Mouse (Mus musculus) hindbrain, embryonic 11.5 days (tissue): ENCODE results near the gene Wfdc1. TPM values are rescaled to one million over a fixed set of nuclear protein-coding genes. Genes with fewer than 3 reads are reported as not detected.

ENCODE experiments used
- ATAC-seq: fragments of 200-750 bp; cut with Nextera tagmentation; 2 replicates; pipeline ENCODE4 v1.8.0; 2017; ENCODE audit warnings: mild to moderate bottlenecking, moderate TSS enrichment, moderate library complexity; ENCODE audit not compliant: low FRiP score
- DNase-seq: peaks from one replicate; pipeline ENCODE4 v3.0.0-alpha.2; 2015; ENCODE audit warnings: low spot score
- H3K27ac ChIP-seq: fragments of 300-500 bp; sonication (generic); 2 replicates; pipeline ENCODE4 v1.5.1; 2014; ENCODE audit warnings: mild to moderate bottlenecking, low read depth, low read length
- H3K27me3 ChIP-seq: fragments of 300-500 bp; sonication (generic); 2 replicates; pipeline ENCODE4 v1.6.1; 2014; ENCODE audit warnings: mild to moderate bottlenecking, low read length, moderate library complexity, mixed read lengths; ENCODE audit not compliant: control insufficient read depth, insufficient read depth
- H3K36me3 ChIP-seq: fragments of 300-500 bp; sonication (generic); 2 replicates; pipeline ENCODE4 v1.6.1; 2014; ENCODE audit warnings: mild to moderate bottlenecking, low read length, moderate library complexity, mixed read lengths; ENCODE audit not compliant: control insufficient read depth, insufficient read depth
- H3K4me1 ChIP-seq: fragments of 300-500 bp; sonication (generic); replicated peaks from 2 replicates; pipeline ENCODE4 v1.6.1; 2014; ENCODE audit warnings: low read length, mixed read lengths; ENCODE audit not compliant: control insufficient read depth, insufficient read depth
- H3K4me2 ChIP-seq: fragments of 300-500 bp; sonication (generic); replicated peaks from 2 replicates; pipeline ENCODE4 v1.6.1; 2014; ENCODE audit warnings: mild to moderate bottlenecking, low read depth, low read length
- H3K4me3 ChIP-seq: fragments of 300-500 bp; sonication (generic); 2 replicates; pipeline ENCODE4 v1.5.1; 2014; ENCODE audit warnings: low read depth, low read length
- H3K9ac ChIP-seq: fragments of 300-500 bp; sonication (generic); 2 replicates; pipeline ENCODE4 v1.6.1; 2014; ENCODE audit warnings: low read depth, low read length
- H3K9me3 ChIP-seq: fragments of 300-500 bp; sonication (generic); 2 replicates; pipeline ENCODE4 v1.6.1; 2016; ENCODE audit warnings: low read length; ENCODE audit not compliant: control insufficient read depth
- WGBS: fragments of 180-500 bp; shearing (Covaris S2); extraction: QIAGEN DNeasy Blood & Tissue Kit; methylation state at CpG from one replicate; pipeline ENCODE4 v1.1.7; 2014; 5-methylcytosine and 5-hydroxymethylcytosine counted together
- polyA plus RNA-seq: library from polyadenylated mRNA; unstranded; fragments of >200 nt; fragmentation: Nextera tagmentation; extraction: Ambion mirVana; gene quantifications from 2 replicates; pipeline ENCODE4 v1.2.1, GENCODE M21; 2014

Gene Wfdc1
- polyA plus RNA-seq = 3.6 and 4.6 TPM in 2 replicates

DNA sequence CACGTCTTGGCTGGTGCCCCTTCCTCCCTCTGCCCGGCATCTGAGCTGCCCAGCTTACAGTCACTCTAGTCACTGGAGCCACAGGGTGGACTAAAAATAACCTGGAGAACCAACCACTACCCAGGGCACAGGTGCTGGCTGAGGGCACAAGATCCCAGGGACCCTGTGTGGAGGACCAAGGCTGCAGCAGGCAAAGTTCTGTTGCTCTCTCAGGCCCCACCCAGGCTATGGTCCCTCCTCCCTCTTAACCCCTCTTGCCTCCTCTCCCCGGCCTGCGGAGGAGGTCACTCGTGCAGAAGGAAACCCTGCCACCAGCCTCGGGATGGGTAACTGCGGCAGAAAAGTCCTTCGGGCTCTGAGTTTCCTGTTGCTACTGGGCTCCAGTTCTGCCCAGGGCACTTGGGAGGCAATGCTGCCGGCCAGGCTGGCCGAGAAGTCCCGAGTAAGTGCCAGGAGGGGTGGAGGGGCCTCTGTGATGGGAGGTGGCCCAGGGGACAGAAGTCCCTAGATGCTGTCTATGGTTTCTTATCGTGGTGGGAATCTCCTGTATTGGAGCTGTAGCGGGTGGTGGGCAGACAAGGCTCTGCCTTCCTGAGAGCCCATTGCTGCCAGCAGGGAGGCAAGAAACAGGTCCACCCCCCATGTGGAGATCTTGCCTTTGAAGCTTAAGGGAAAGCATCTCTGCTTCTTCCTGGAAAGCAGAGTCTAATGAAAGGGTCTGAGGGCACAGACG, at the start of gene Wfdc1:
Gene Wfdc1, plus strand, starts transcription at position 147 of the 733 bp plus-strand sequence.
- no peak for DNase-seq
- Histone ChIP-seq H3K36me3 (no peaks in the 10 kb centered on the region), H3K27ac (no peak within 1 kb of the TSS), H3K4me1 (no peaks in the 10 kb centered on the region), H3K27me3 (no peaks in the 10 kb centered on the region; the same call in 1 of the 2 replicates), H3K4me3 (no peak within 1 kb of the TSS), H3K4me2 (no peak within 1 kb of the TSS), H3K9ac (no peak within 1 kb of the TSS), H3K9me3 (no peaks in the 10 kb centered on the region)
- ATAC-seq = no peak
- 22% methylated on average over 11 of the region's 14 CpGs for WGBS

DNA sequence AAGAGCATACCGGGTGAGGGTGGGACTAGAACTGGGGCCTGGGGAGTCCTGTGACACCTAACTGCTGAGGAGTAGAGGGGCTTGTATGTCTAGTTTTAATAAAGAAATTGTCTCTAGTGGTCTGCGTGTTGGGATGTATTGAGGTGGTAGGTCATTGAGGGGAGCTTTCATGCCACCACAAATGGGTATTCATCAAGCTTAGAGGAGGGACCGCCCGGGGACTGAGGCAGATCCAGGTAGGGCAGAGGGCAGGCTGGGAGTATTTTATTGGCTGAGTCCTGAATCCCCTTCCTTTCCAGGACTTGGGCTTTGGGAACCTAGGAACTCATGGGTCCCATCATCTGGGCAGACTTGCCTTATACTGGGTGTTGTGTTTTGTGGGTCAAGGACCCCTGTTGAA, 49.4 kb upstream of the Wfdc1 start:
- 93% methylated on average over 4 of the region's 4 CpGs for WGBS
- no peaks in the 10 kb centered on the region for H3K9me3 ChIP-seq
- ATAC-seq = no peak
- no peak overlapping the region for H3K9ac ChIP-seq
- H3K27ac ChIP-seq = no peak overlapping the region
- H3K36me3 ChIP-seq = no peaks in the 10 kb centered on the region
- H3K4me2 ChIP-seq = no peak overlapping the region
- no peak overlapping the region for H3K4me3 ChIP-seq
- H3K4me1 ChIP-seq = no peaks in the 10 kb centered on the region
- no peak for DNase-seq
- H3K27me3 ChIP-seq = no peaks in the 10 kb centered on the region; the same call in 1 of the 2 replicates

DNA sequence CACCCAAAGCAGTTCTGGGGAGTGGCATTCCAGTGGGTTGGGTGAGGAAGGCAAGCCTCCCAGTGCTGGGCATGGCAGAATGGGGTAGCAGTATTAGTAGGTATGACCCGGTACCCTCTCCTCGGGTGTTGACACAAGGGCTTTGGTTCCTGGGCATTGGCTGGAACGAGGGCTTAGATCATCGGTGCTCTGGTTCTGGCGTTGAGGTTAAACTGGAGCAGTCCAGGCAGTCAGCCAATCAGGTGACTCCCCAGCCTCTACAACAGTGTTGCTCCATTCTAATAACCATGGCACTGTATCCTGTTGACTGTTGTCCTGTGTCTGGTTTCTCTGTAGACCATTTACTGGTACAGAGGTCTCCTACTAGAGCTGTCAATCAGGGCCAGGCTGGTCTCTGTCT, 48.6 kb upstream of the Wfdc1 start:
- no peak for DNase-seq
- WGBS = 89% methylated on average over 5 of the region's 5 CpGs
- H3K9me3 ChIP-seq = no peaks in the 10 kb centered on the region

DNA sequence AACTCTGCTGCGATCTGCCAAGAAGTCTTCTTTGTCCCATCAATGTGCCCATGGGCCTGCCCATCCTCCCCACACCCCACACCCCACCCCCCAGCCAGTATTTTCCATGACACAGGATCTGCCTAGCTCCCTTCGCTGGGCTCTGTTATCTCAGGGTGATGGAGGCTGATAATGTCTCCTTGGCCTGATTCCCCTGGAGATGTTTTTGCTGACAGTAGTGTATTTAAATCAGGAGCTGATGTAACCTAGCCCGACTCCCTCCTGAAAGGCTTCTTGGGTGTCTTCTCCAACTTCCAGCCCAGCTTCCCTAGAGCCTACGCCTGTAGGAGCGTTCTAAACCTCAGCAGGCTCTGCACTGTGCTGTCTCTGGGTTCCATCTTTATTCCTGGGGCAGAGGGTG, 47.3 kb upstream of the Wfdc1 start:
- Histone ChIP-seq H3K27ac (no peak overlapping the region), H3K36me3 (no peaks in the 10 kb centered on the region), H3K4me3 (no peak overlapping the region), H3K27me3 (no peaks in the 10 kb centered on the region; the same call in 1 of the 2 replicates), H3K4me2 (no peak overlapping the region), H3K9me3 (no peaks in the 10 kb centered on the region), H3K4me1 (no peaks in the 10 kb centered on the region), H3K9ac (no peak overlapping the region)
- DNase-seq (no peak), ATAC-seq (no peak)
- WGBS = 74% methylated on average over 5 of the region's 5 CpGs

More for the DNA sequence above, 48.6 kb upstream of the Wfdc1 start:
- H3K4me1 ChIP-seq = no peaks in the 10 kb centered on the region
- H3K27me3 ChIP-seq = no peaks in the 10 kb centered on the region; the same call in 1 of the 2 replicates
- H3K4me3 ChIP-seq = no peak overlapping the region
- no peak overlapping the region for H3K4me2 ChIP-seq
- no peak overlapping the region for H3K9ac ChIP-seq
- H3K36me3 ChIP-seq = no peaks in the 10 kb centered on the region
- no peak overlapping the region for H3K27ac ChIP-seq
- no peak for ATAC-seq

DNA sequence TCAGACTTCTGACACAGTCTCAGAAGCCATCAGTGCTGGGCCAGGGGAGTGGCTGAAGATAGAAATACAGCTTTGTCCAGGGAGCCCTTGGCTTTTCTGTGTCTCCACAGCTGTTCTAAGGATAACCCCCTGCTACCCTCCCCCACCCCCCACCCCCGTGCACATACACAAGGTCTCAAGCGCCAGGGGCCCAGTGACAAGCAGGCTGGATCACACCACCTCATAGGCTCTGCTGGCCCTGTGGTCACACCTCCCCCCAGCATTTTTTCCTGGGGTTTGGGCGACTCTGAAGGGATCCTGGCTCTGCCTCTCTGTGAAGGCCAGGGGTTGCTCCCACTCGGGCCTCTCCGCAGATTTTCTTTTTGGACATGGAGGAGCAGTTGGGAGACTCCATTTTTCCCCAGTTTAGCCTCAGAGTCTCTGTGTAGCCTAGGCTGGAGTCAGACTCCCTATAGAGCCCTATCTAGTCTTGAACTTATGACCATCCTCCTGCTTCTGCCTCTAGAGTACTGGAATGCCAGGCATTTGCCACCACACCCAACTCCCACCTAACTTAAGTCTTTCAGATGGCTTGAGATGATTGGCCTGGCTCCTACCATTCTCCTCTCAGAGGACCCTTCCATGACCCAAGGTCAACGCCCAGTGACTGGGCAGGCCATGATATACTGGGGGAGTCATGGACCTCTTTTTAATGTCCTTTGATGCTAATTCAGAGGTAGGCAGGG, 45.9 kb upstream of the Wfdc1 start:
- no peak overlapping the region for H3K4me2 ChIP-seq
- H3K9ac ChIP-seq = no peak overlapping the region
- 64% methylated on average over 6 of the region's 6 CpGs for WGBS
- no peaks in the 10 kb centered on the region for H3K36me3 ChIP-seq
- ATAC-seq = no peak
- DNase-seq = no peak
- H3K9me3 ChIP-seq = no peaks in the 10 kb centered on the region
- no peaks in the 10 kb centered on the region for H3K4me1 ChIP-seq
- no peaks in the 10 kb centered on the region for H3K27me3 ChIP-seq
- no peak overlapping the region for H3K27ac ChIP-seq
- H3K4me3 ChIP-seq = no peak overlapping the region

DNA sequence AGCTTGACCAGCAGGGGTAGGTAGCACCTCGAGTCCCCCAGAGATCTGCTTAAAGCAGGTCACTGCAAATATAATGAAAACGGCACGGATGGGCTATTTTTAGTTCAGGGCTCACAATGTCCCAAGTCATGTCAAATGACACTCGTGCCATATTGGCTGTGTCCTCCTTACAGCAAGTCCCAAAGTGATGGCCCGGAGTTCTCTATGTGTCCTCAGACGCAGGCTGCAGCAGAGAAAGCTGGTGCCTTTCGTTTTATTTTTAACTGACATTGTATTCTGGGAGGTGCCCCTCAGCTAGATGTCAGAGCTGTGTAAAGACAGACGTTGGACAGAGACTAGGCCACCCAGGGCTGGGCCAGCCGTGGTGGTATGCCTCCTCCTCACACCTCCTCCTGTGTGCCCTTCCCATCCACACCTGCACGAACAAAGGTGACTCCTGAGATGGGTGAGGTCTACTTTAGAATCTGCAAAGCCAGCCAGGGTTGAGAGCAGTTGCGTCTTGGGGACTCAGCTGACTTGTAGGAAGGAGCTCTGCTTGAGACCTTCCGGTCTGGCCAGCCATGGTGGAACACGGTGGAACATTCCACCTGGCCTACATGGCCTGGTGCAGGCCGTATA, 45.2 kb upstream of the Wfdc1 start:
- Histone ChIP-seq H3K4me3 (no peak overlapping the region), H3K9me3 (no peaks in the 10 kb centered on the region), H3K4me1 (no peaks in the 10 kb centered on the region), H3K27ac (no peak overlapping the region), H3K4me2 (no peak overlapping the region), H3K27me3 (no peaks in the 10 kb centered on the region), H3K36me3 (no peaks in the 10 kb centered on the region), H3K9ac (no peak overlapping the region)
- DNase-seq = no peak
- no peak for ATAC-seq
- 89% methylated on average over 14 of the region's 14 CpGs for WGBS

DNA sequence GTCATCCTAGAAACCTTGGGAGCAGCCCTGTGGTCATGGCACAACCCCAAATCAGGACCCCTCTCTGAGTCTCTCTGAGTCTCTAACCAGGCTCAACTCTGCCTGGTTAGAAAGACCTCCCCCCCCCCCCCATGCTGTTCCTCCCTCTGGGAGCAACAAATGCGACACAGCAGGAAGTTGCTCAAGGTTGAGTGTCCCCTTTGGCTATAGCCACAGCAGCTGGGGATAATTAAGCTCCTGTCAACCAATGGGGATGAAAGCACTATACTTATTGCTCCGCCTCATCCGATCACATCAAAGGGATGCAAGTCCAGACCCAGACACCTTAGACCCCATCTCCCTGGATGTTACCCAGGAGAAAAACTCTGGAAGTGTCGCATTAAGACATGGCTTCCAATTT, 43.6 kb upstream of the Wfdc1 start:
- H3K9ac ChIP-seq = no peak overlapping the region
- no peak overlapping the region for H3K4me2 ChIP-seq
- H3K36me3 ChIP-seq = no peaks in the 10 kb centered on the region
- no peak for ATAC-seq
- WGBS = 56% methylated on average over 4 of the region's 4 CpGs
- H3K4me3 ChIP-seq = no peak overlapping the region
- no peaks in the 10 kb centered on the region for H3K9me3 ChIP-seq
- DNase-seq = no peak
- no peak overlapping the region for H3K27ac ChIP-seq
- no peaks in the 10 kb centered on the region; the same call in 1 of the 2 replicates for H3K4me1 ChIP-seq
- no peaks in the 10 kb centered on the region for H3K27me3 ChIP-seq

DNA sequence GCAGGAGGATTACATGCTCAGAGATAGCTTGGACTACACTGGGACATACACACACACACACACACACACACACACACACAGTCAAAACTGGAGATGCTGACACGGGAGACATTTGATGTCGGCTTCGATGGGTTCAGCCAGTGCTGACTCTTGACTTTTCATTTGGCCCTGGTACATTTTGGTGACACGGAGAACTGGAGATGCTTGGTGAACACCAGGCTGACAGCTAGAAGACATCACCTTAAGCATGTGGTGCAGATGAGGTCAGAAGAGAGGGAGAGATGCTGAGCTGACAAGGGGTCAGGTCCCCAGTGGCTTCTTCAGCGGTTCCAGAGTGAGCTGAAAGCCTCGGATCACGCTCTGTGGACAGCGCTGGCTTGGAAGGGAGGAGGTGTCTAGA, 43.1 kb upstream of the Wfdc1 start:
- DNase-seq = no peak
- Histone ChIP-seq H3K9me3 (no peaks in the 10 kb centered on the region), H3K4me3 (no peak overlapping the region), H3K4me2 (no peak overlapping the region), H3K9ac (no peak overlapping the region), H3K27me3 (no peaks in the 10 kb centered on the region), H3K36me3 (no peaks in the 10 kb centered on the region), H3K27ac (no peak overlapping the region), H3K4me1 (peaks cover 3% of the 10 kb centered on the region; the same call in 1 of the 2 replicates)
- ATAC-seq = no peak
- 86% methylated on average over 8 of the region's 8 CpGs for WGBS
